Mouse (Mus musculus): ENCODE measurements around the gene Nifk.

GRCm38 (mm10) chr1:118367970-118368369 is 46.3 kb downstream of the Nifk start:
- TF ChIP-seq CTCF (IDR thresholded peaks at IDR 0.05; ENCODE audit: control insufficient read depth, insufficient read depth, low read length) (peak; percentile 23; the same call in 1 of the 2 replicates), POLR2A (IDR thresholded peaks at IDR 0.05; ENCODE audit: borderline replicate concordance, control insufficient read depth, low read depth, low read length) (no peak)

All from bone marrow, adult 2 months (tissue).